Mouse (Mus musculus) midbrain, embryonic 12.5 days (tissue): ENCODE data around the gene Btbd19. TPM values are rescaled to one million over a fixed set of nuclear protein-coding genes. Genes with fewer than 3 reads are reported as not detected.

Experiments used
- ATAC-seq: fragments of 200-750 bp; cut with Nextera tagmentation; 2 replicates; pipeline ENCODE4 v1.8.0; 2017; ENCODE audit warnings: low read depth, moderate TSS enrichment, moderate library complexity; ENCODE audit not compliant: low FRiP score
- H3K27ac ChIP-seq: fragments of 300-500 bp; sonication (generic); replicated peaks from 2 replicates; pipeline ENCODE4 v1.5.1; 2016; ENCODE audit warnings: mild to moderate bottlenecking
- H3K27me3 ChIP-seq: fragments of 300-500 bp; sonication (generic); 2 replicates; pipeline ENCODE4 v1.6.1; 2016; ENCODE audit warnings: mild to moderate bottlenecking
- H3K36me3 ChIP-seq: fragments of 300-500 bp; sonication (generic); 2 replicates; pipeline ENCODE4 v1.6.1; 2016
- H3K4me1 ChIP-seq: fragments of 300-500 bp; sonication (generic); 2 replicates; pipeline ENCODE4 v1.6.1; 2016
- H3K4me2 ChIP-seq: fragments of 300-500 bp; sonication (generic); replicated peaks from 2 replicates; pipeline ENCODE4 v1.6.1; 2016; ENCODE audit warnings: mild to moderate bottlenecking, moderate library complexity
- H3K4me3 ChIP-seq: fragments of 300-500 bp; sonication (generic); 2 replicates; pipeline ENCODE4 v1.5.1; 2016; ENCODE audit warnings: mild to moderate bottlenecking
- H3K9ac ChIP-seq: fragments of 300-500 bp; sonication (generic); replicated peaks from 2 replicates; pipeline ENCODE4 v1.6.1; 2016; ENCODE audit warnings: mild to moderate bottlenecking, moderate library complexity
- H3K9me3 ChIP-seq: fragments of 300-500 bp; sonication (generic); 2 replicates; pipeline ENCODE4 v1.6.1; 2016; ENCODE audit warnings: mild to moderate bottlenecking
- WGBS: fragments of 180-500 bp; shearing (Covaris S2); methylation state at CpG from one replicate; pipeline ENCODE4 v1.1.7; 2016; 5-methylcytosine and 5-hydroxymethylcytosine counted together
- microRNA-seq: library from miRNA; unstranded; fragments of <30 nt; microRNA quantifications from one replicate; pipeline ENCODE4, GENCODE M21; 2017
- polyA plus RNA-seq: library from polyadenylated mRNA; unstranded; fragments of >200 nt; fragmentation: Nextera tagmentation; extraction: Ambion mirVana; gene quantifications from 2 replicates; pipeline ENCODE4 v1.2.1, GENCODE M21; 2016

Btbd19 gene
- polyA plus RNA-seq, 1 experiment from 2014 or later = 4.2 TPM

DNA sequence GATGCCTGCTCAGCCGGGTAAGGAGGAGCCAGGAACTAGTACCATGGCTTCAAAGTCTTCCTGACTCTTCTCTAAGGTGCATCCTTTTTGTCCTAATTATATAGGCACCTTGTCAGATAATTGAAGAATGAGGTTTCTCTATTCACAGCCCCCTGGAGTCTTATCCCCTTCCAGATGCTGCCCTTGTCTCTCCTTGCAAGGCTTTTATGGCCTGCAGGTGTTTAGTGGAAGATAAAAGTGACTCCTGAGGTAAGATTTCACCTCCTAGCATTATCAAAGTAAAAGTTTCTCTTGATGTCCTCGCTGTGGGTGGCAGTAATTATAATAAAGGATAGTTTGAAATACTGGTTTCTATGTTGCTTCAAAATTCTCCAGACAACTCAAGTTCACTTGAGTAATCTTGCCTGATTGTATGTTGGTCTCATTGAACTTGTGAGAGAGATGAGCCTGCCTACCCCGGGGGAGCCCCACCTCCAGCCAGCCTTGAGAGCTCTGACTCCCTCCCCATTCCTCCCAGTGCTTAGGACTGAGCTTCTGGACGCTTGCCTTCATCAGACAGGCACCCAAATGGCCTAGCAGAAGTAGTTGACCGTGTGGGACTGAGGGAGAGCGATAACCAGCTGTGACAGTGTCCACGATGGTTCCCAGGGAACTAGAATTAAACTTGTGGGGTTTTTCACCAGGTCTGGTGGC, 37.4 kb downstream of the Btbd19 start:
- no peaks in the 10 kb centered on the region for H3K4me1 ChIP-seq
- peaks cover 12% of the 10 kb centered on the region; the same call in 1 of the 2 replicates for H3K36me3 ChIP-seq
- no peak overlapping the region for H3K4me3 ChIP-seq
- H3K9ac ChIP-seq = no peak overlapping the region
- no peaks in the 10 kb centered on the region for H3K9me3 ChIP-seq
- WGBS = 80% methylated on average over 7 of the region's 7 CpGs
- peaks cover 4% of the 10 kb centered on the region for H3K27me3 ChIP-seq
- no peak overlapping the region for H3K4me2 ChIP-seq
- no peak for ATAC-seq
- H3K27ac ChIP-seq = no peak overlapping the region

GRCm38 (mm10) chr4:117071183-117071582, 54.3 kb downstream of the Btbd19 start:
- 94% methylated on average over 5 of the region's 5 CpGs for WGBS
- H3K36me3 ChIP-seq = peaks cover 74% of the 10 kb centered on the region

DNA sequence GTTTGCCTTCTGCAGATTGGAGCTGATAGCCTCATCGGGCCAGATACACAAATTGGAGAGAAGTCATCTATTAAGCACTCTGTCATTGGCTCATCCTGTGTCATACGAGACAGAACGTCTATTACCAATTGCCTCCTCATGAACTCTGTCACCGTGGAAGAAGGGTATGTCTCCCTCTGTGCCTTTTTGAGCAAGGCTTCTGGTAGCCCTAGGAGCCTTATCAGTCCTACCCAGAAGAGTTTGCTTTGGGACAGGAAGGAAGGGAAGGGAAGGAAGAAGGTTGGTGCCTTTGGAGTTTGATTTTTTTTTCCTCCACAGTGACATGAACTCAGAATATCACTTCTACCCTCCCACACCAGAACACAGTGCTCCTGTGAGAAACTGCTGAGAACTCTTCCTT, 54.9 kb downstream of the Btbd19 start:
- peaks cover 75% of the 10 kb centered on the region for H3K36me3 ChIP-seq
- H3K9ac ChIP-seq = no peak overlapping the region
- WGBS = 91% methylated on average over 4 of the region's 4 CpGs
- H3K4me1 ChIP-seq = no peaks in the 10 kb centered on the region
- H3K27me3 ChIP-seq = peaks cover 52% of the 10 kb centered on the region
- ATAC-seq = no peak
- no peaks in the 10 kb centered on the region for H3K9me3 ChIP-seq
- H3K4me3 ChIP-seq = no peak overlapping the region
- no peak overlapping the region for H3K4me2 ChIP-seq
- H3K27ac ChIP-seq = no peak overlapping the region

More at GRCm38 (mm10) chr4:117071183-117071582, 54.3 kb downstream of the Btbd19 start:
- no peak for ATAC-seq
- Histone ChIP-seq H3K4me2 (no peak overlapping the region), H3K27me3 (peaks cover 46% of the 10 kb centered on the region), H3K27ac (no peak overlapping the region), H3K4me1 (no peaks in the 10 kb centered on the region), H3K4me3 (no peak overlapping the region), H3K9me3 (no peaks in the 10 kb centered on the region), H3K9ac (no peak overlapping the region)

DNA sequence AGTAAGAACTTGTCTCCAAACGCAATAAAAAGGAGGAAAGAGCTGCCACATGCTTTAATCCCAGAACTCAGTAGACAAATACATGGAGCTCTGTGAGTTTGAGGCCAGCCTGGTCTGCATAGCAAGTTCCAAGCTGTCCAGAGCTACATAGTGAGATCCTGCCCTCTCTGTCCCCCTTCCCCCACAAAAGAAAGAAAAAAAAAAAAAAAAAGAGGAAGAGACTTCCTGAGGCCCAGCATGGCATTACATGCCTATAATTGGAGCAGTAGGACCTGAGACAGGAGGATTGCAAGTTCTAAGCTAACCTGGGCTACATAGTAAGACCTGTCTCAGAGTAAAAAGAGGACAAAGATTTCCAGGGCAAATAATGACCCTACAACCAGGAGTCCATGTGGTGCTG, 55.9 kb downstream of the Btbd19 start:
- no peaks in the 10 kb centered on the region for H3K4me1 ChIP-seq
- no peaks in the 10 kb centered on the region for H3K9me3 ChIP-seq
- no peak overlapping the region for H3K9ac ChIP-seq
- H3K4me2 ChIP-seq = no peak overlapping the region
- peaks cover 77% of the 10 kb centered on the region for H3K36me3 ChIP-seq
- no peak overlapping the region for H3K27ac ChIP-seq
- no peak for ATAC-seq
- no peak overlapping the region for H3K4me3 ChIP-seq
- WGBS = 95% methylated on average over 1 of the region's 1 CpGs
- peaks cover 60% of the 10 kb centered on the region for H3K27me3 ChIP-seq

Small RNAs within 50 kb of the gene (microRNA-seq; reads per million reads assigned to microRNA genes)
- not detected for gene Gm22398

Other genes with a start within 250 kb of the Btbd19 start
- 9.6 and 10.6 TPM in 2 replicates for gene Zswim5, start 248.3 kb downstream of the Btbd19 start, polyA plus RNA-seq
- gene Urod, start 131.3 kb downstream of the Btbd19 start, polyA plus RNA-seq = 78.7 and 85.3 TPM in 2 replicates
- 16.7 and 17.8 TPM in 2 replicates for gene Hectd3, start 130.4 kb downstream of the Btbd19 start, polyA plus RNA-seq
- gene Eif2b3, start 106.3 kb downstream of the Btbd19 start, polyA plus RNA-seq = 43.1 and 44.1 TPM in 2 replicates
- 5.3 and 7.0 TPM in 2 replicates for gene Ptch2, start 29.6 kb downstream of the Btbd19 start, polyA plus RNA-seq
- gene Tctex1d4, start 1.1 kb upstream of the Btbd19 start, polyA plus RNA-seq = not detected in 2 replicates
- gene Plk3, start 8.2 kb upstream of the Btbd19 start, polyA plus RNA-seq = 33.1 and 40.4 TPM in 2 replicates
- gene Rps8, start 30.5 kb upstream of the Btbd19 start, polyA plus RNA-seq = 573 and 608 TPM in 2 replicates
- gene Kif2c, start 56.9 kb upstream of the Btbd19 start, polyA plus RNA-seq = 73.7 and 78.0 TPM in 2 replicates
- 7.1 TPM in 2 replicates for gene Tmem53, start 126.2 kb upstream of the Btbd19 start, polyA plus RNA-seq
- gene Armh1, start 126.4 kb upstream of the Btbd19 start, polyA plus RNA-seq = 0.32 and 0.47 TPM in 2 replicates